Mouse (Mus musculus): ENCODE data around the gene Epas1. TPM values are rescaled to one million over a fixed set of nuclear protein-coding genes. Genes with fewer than 3 reads are reported as not detected.

Epas1 gene
- polyA plus RNA-seq, 1 experiment from 2014 or later = 12.6 TPM

GRCm38 (mm10) chr17:86780708-86781318, 27.3 kb downstream of the Epas1 start:
- Histone ChIP-seq H3K27ac (no peak overlapping the region), H3K9ac (no peak overlapping the region), H3K27me3 (ENCODE audit: control insufficient read depth, insufficient read depth, low read length) (no peaks in the 10 kb centered on the region), H3K36me3 (replicated peaks; ENCODE audit: control insufficient read depth, insufficient read depth) (no peaks in the 10 kb centered on the region), H3K4me3 (replicated peaks; ENCODE audit: low read length) (no peak overlapping the region), H3K9me3 (ENCODE audit: control insufficient read depth, low read length) (no peaks in the 10 kb centered on the region), H3K4me1 (replicated peaks; ENCODE audit: control insufficient read depth, insufficient read depth, low read length) (no peaks in the 10 kb centered on the region), H3K4me2 (replicated peaks) (no peak overlapping the region)
- ATAC-seq (ENCODE audit: low FRiP score) (no peak), DNase-seq (ENCODE audit: low spot score) (no peak)
- WGBS = 66% methylated on average over 6 of the region's 6 CpGs

- Histone ChIP-seq H3K4me3 (replicated peaks; ENCODE audit: low read length) (no peak overlapping the region), H3K4me1 (replicated peaks; ENCODE audit: control insufficient read depth, insufficient read depth, low read length) (no peaks in the 10 kb centered on the region), H3K9ac (no peak overlapping the region), H3K27ac (peak overlapping the region; percentile 49; the same call in 1 of the 2 replicates), H3K27me3 (ENCODE audit: control insufficient read depth, insufficient read depth, low read length) (no peaks in the 10 kb centered on the region), H3K4me2 (replicated peaks) (no peak overlapping the region), H3K36me3 (replicated peaks; ENCODE audit: control insufficient read depth, insufficient read depth) (no peaks in the 10 kb centered on the region), H3K9me3 (ENCODE audit: control insufficient read depth, low read length) (no peaks in the 10 kb centered on the region)
- ATAC-seq (ENCODE audit: low FRiP score) (no peak), DNase-seq (ENCODE audit: low spot score) (no peak)
- 72% methylated on average over 12 of the region's 12 CpGs for whole genome bisulfite sequencing
Observed at GRCm38 (mm10) chr17:86781755-86782400, 28.4 kb downstream of the Epas1 start.

GRCm38 (mm10) chr17:86784405-86784977, 31.0 kb downstream of the Epas1 start:
- no peaks in the 10 kb centered on the region for H3K9me3 ChIP-seq (ENCODE audit: control insufficient read depth, low read length)
- H3K27ac ChIP-seq = no peak overlapping the region
- no peak for ATAC-seq (ENCODE audit: low FRiP score)
- no peaks in the 10 kb centered on the region for H3K27me3 ChIP-seq (ENCODE audit: control insufficient read depth, insufficient read depth, low read length)
- no peaks in the 10 kb centered on the region; the same call in 1 of the 2 replicates for H3K4me1 ChIP-seq (replicated peaks; ENCODE audit: control insufficient read depth, insufficient read depth, low read length)
- H3K36me3 ChIP-seq (replicated peaks; ENCODE audit: control insufficient read depth, insufficient read depth) = no peaks in the 10 kb centered on the region
- H3K4me3 ChIP-seq (replicated peaks; ENCODE audit: low read length) = no peak overlapping the region
- no peak for DNase-seq (ENCODE audit: low spot score)
- H3K9ac ChIP-seq = no peak overlapping the region
- H3K4me2 ChIP-seq (replicated peaks) = no peak overlapping the region
- WGBS = 70% methylated on average over 10 of the region's 10 CpGs

- H3K9me3 ChIP-seq (ENCODE audit: control insufficient read depth, low read length) = no peaks in the 10 kb centered on the region
- H3K27ac ChIP-seq = no peak overlapping the region
- H3K4me2 ChIP-seq (replicated peaks) = no peak overlapping the region
- H3K4me3 ChIP-seq (replicated peaks; ENCODE audit: low read length) = no peak overlapping the region
- H3K9ac ChIP-seq = no peak overlapping the region
- DNase-seq (ENCODE audit: low spot score) = no peak
- H3K27me3 ChIP-seq (ENCODE audit: control insufficient read depth, insufficient read depth, low read length) = no peaks in the 10 kb centered on the region
- no peaks in the 10 kb centered on the region; the same call in 1 of the 2 replicates for H3K4me1 ChIP-seq (replicated peaks; ENCODE audit: control insufficient read depth, insufficient read depth, low read length)
- 48% methylated on average over 7 of the region's 7 CpGs for WGBS
- H3K36me3 ChIP-seq (replicated peaks; ENCODE audit: control insufficient read depth, insufficient read depth) = no peaks in the 10 kb centered on the region
- no peak for ATAC-seq (ENCODE audit: low FRiP score)
Observed at GRCm38 (mm10) chr17:86785612-86786011, 32.1 kb downstream of the Epas1 start.

- no peak overlapping the region for H3K27ac ChIP-seq
- no peak overlapping the region for H3K4me2 ChIP-seq (replicated peaks)
- ATAC-seq (ENCODE audit: low FRiP score) (no peak), DNase-seq (ENCODE audit: low spot score) (no peak)
- H3K27me3 ChIP-seq (ENCODE audit: control insufficient read depth, insufficient read depth, low read length) = no peaks in the 10 kb centered on the region
- no peaks in the 10 kb centered on the region for H3K9me3 ChIP-seq (ENCODE audit: control insufficient read depth, low read length)
- 82% methylated on average over 7 of the region's 7 CpGs for WGBS
- no peaks in the 10 kb centered on the region; the same call in 1 of the 2 replicates for H3K4me1 ChIP-seq (replicated peaks; ENCODE audit: control insufficient read depth, insufficient read depth, low read length)
- no peak overlapping the region for H3K9ac ChIP-seq
- H3K36me3 ChIP-seq (replicated peaks; ENCODE audit: control insufficient read depth, insufficient read depth) = no peaks in the 10 kb centered on the region
- H3K4me3 ChIP-seq (replicated peaks; ENCODE audit: low read length) = no peak overlapping the region
Observed at GRCm38 (mm10) chr17:86786496-86786895, 33.0 kb downstream of the Epas1 start.

GRCm38 (mm10) chr17:86787805-86788204, 34.3 kb downstream of the Epas1 start:
- ATAC-seq (ENCODE audit: low FRiP score) = no peak
- Histone ChIP-seq H3K9me3 (ENCODE audit: control insufficient read depth, low read length) (no peaks in the 10 kb centered on the region), H3K27ac (no peak overlapping the region), H3K4me2 (replicated peaks) (no peak overlapping the region), H3K4me3 (replicated peaks; ENCODE audit: low read length) (no peak overlapping the region), H3K4me1 (replicated peaks; ENCODE audit: control insufficient read depth, insufficient read depth, low read length) (no peaks in the 10 kb centered on the region; the same call in 1 of the 2 replicates), H3K36me3 (replicated peaks; ENCODE audit: control insufficient read depth, insufficient read depth) (no peaks in the 10 kb centered on the region), H3K9ac (no peak overlapping the region), H3K27me3 (ENCODE audit: control insufficient read depth, insufficient read depth, low read length) (no peaks in the 10 kb centered on the region)
- no peak for DNase-seq (ENCODE audit: low spot score)
- 75% methylated on average over 7 of the region's 7 CpGs for WGBS

DNA sequence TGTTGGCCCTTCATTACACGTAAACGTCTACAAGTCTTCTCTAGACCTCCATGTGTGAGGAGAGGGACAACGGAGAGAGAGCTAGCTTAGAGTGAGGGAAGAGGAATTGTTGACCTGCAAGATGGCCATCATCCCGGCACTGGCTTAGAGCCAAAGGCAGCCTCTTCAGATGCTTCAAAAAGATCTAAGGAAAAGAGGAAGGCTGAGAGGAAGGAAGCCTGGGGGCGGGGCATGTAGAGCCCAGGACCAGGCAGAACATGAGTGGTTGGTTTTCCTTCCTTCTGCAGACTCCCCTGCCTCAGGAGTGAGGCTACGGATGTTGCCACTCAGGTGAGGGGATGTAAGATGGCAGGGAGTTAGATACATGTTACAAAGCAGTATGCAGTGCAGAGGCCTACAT, 34.8 kb downstream of the Epas1 start:
- no peaks in the 10 kb centered on the region for H3K36me3 ChIP-seq (replicated peaks; ENCODE audit: control insufficient read depth, insufficient read depth)
- no peaks in the 10 kb centered on the region; the same call in 1 of the 2 replicates for H3K4me1 ChIP-seq (replicated peaks; ENCODE audit: control insufficient read depth, insufficient read depth, low read length)
- H3K27me3 ChIP-seq (ENCODE audit: control insufficient read depth, insufficient read depth, low read length) = no peaks in the 10 kb centered on the region
- H3K4me3 ChIP-seq (replicated peaks; ENCODE audit: low read length) = no peak overlapping the region
- H3K4me2 ChIP-seq (replicated peaks) = no peak overlapping the region
- 77% methylated on average over 6 of the region's 6 CpGs for WGBS
- DNase-seq (ENCODE audit: low spot score) (no peak), ATAC-seq (ENCODE audit: low FRiP score) (no peak)
- H3K9me3 ChIP-seq (ENCODE audit: control insufficient read depth, low read length) = no peaks in the 10 kb centered on the region
- no peak overlapping the region for H3K9ac ChIP-seq
- no peak overlapping the region for H3K27ac ChIP-seq

- no peak overlapping the region for H3K9ac ChIP-seq
- WGBS = 94% methylated on average over 8 of the region's 8 CpGs
Observed at GRCm38 (mm10) chr17:86791925-86792324, 38.4 kb downstream of the Epas1 start.

DNA sequence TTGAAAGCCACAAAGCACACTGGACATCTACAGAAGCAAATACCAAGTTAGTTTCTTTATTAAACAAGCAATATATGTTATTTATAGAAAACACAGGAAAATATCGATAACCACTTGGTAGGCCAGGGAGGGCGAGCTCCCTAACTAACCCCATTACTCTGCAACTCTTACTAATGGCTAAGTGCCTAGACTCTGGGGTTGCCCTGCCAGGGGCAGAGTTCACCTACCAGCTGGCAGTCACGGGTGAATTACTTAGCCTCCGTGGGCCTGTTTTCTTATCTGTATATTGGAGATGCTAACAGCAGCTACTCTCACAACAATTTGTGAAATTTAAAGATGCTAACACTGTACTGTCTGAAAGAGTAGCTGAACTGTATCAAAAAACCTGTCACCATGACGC, 42.3 kb downstream of the Epas1 start:
- WGBS = 83% methylated on average over 5 of the region's 5 CpGs
- DNase-seq (ENCODE audit: low spot score) (no peak), ATAC-seq (ENCODE audit: low FRiP score) (no peak)
- Histone ChIP-seq H3K4me1 (replicated peaks; ENCODE audit: control insufficient read depth, insufficient read depth, low read length) (no peaks in the 10 kb centered on the region), H3K36me3 (replicated peaks; ENCODE audit: control insufficient read depth, insufficient read depth) (no peaks in the 10 kb centered on the region), H3K9ac (no peak overlapping the region), H3K4me3 (replicated peaks; ENCODE audit: low read length) (no peak overlapping the region), H3K27ac (no peak overlapping the region), H3K9me3 (ENCODE audit: control insufficient read depth, low read length) (no peaks in the 10 kb centered on the region), H3K4me2 (replicated peaks) (no peak overlapping the region), H3K27me3 (ENCODE audit: control insufficient read depth, insufficient read depth, low read length) (no peaks in the 10 kb centered on the region)

More at GRCm38 (mm10) chr17:86791925-86792324, 38.4 kb downstream of the Epas1 start:
- H3K4me2 ChIP-seq (replicated peaks) = no peak overlapping the region
- H3K4me3 ChIP-seq (replicated peaks; ENCODE audit: low read length) = no peak overlapping the region
- ATAC-seq (ENCODE audit: low FRiP score) = no peak
- H3K36me3 ChIP-seq (replicated peaks; ENCODE audit: control insufficient read depth, insufficient read depth) = no peaks in the 10 kb centered on the region
- DNase-seq (ENCODE audit: low spot score) = no peak
- no peaks in the 10 kb centered on the region for H3K27me3 ChIP-seq (ENCODE audit: control insufficient read depth, insufficient read depth, low read length)
- no peaks in the 10 kb centered on the region for H3K9me3 ChIP-seq (ENCODE audit: control insufficient read depth, low read length)
- no peaks in the 10 kb centered on the region; the same call in 1 of the 2 replicates for H3K4me1 ChIP-seq (replicated peaks; ENCODE audit: control insufficient read depth, insufficient read depth, low read length)
- H3K27ac ChIP-seq = no peak overlapping the region
